Mouse (Mus musculus) heart, embryonic 10.5 days (tissue): ENCODE results near the gene 1520401A03Rik. TPM values are rescaled to one million over a fixed set of nuclear protein-coding genes. Genes with fewer than 3 reads are reported as not detected.

ENCODE experiments used
- DNase-seq: peaks from one replicate; pipeline ENCODE4 v3.0.0-alpha.2; 2017; ENCODE audit warnings: low spot score
- H3K27ac ChIP-seq: fragments of 300-500 bp; sonication (generic); 2 replicates; pipeline ENCODE4 v1.5.1; 2016; ENCODE audit warnings: mild to moderate bottlenecking
- H3K27me3 ChIP-seq: fragments of 300-500 bp; sonication (generic); 2 replicates; pipeline ENCODE4 v1.6.1; 2016; ENCODE audit warnings: mild to moderate bottlenecking; ENCODE audit not compliant: poor library complexity, insufficient read depth, severe bottlenecking
- H3K36me3 ChIP-seq: fragments of 300-500 bp; sonication (generic); 2 replicates; pipeline ENCODE4 v1.6.1; 2016; ENCODE audit warnings: mild to moderate bottlenecking, moderate library complexity
- H3K4me1 ChIP-seq: fragments of 300-500 bp; sonication (generic); 2 replicates; pipeline ENCODE4 v1.6.1; 2016; ENCODE audit warnings: mild to moderate bottlenecking
- H3K4me3 ChIP-seq: fragments of 300-500 bp; sonication (generic); 2 replicates; pipeline ENCODE4 v1.5.1; 2016; ENCODE audit warnings: mild to moderate bottlenecking, moderate library complexity
- H3K9me3 ChIP-seq: fragments of 300-500 bp; sonication (generic); 2 replicates; pipeline ENCODE4 v1.6.1; 2016; ENCODE audit warnings: mild to moderate bottlenecking, moderate library complexity
- whole genome bisulfite sequencing: fragments of 180-500 bp; shearing (Covaris S2); methylation state at CpG from one replicate; pipeline ENCODE4 v1.1.7; 2016; 5-methylcytosine and 5-hydroxymethylcytosine counted together
- polyA plus RNA-seq: library from polyadenylated mRNA; unstranded; fragments of >200 nt; fragmentation: Nextera tagmentation; extraction: Ambion mirVana; gene quantifications from 2 replicates; pipeline ENCODE4 v1.2.1, GENCODE M21; 2016

1520401A03Rik gene
- polyA plus RNA-seq, 1 experiment from 2014 or later, result not detected

DNA sequence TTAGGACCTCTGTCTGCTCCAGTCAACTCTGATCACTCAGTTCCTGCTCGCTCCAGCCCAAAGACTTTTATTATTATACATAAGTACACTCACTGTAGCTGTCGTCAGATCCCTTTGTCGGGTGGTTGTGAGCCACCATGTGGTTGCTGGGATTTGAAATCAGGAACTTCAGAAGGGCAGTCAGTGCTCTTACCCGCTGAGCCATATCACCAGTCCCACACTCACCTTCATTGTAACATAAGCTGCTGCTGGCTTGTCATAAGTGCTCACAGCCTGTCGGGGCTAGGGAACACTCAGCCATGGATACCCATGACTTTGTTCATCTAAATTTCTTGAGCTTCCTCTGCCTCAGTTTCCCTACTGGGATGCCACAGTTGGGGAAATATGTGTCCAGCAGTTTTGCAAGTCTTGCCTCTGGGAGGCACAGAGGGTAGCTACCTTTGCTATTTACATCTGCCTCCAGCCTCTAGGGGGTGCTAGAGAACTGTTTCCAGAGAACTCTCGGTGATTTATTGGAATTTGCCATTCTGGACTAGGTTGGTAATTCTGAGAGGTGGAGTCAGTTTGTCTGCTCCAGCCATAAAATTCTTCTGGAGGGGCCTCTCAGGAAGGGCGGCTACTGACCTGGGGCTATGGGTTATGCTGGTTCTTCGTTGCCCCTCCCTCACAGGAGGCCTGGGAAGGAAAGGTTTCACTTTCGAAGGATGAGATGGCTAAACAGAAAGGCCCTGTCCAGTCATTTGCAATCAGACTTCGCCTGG, 26.2 kb upstream of the 1520401A03Rik start:
- H3K27ac ChIP-seq, result no peak overlapping the region
- H3K4me1 ChIP-seq, result peaks cover 23% of the 10 kb centered on the region
- peak overlapping the region; percentile 37 for H3K4me3 ChIP-seq
- peak; percentile 74 for DNase-seq
- H3K36me3 ChIP-seq, result peaks cover 27% of the 10 kb centered on the region
- H3K27me3 ChIP-seq, result peaks cover 46% of the 10 kb centered on the region
- H3K9me3 ChIP-seq, result no peaks in the 10 kb centered on the region
- WGBS, result 37% methylated on average over 10 of the region's 10 CpGs

GRCm38 (mm10) chr17:23748026-23748425, 25.4 kb upstream of the 1520401A03Rik start:
- peaks cover 23% of the 10 kb centered on the region for H3K4me1 ChIP-seq
- H3K27me3 ChIP-seq, result peaks cover 54% of the 10 kb centered on the region
- 23% methylated on average over 6 of the region's 6 CpGs for WGBS
- no peak overlapping the region for H3K4me3 ChIP-seq
- H3K9me3 ChIP-seq, result no peaks in the 10 kb centered on the region
- peaks cover 19% of the 10 kb centered on the region for H3K36me3 ChIP-seq
- no peak for DNase-seq
- no peak overlapping the region for H3K27ac ChIP-seq

DNA sequence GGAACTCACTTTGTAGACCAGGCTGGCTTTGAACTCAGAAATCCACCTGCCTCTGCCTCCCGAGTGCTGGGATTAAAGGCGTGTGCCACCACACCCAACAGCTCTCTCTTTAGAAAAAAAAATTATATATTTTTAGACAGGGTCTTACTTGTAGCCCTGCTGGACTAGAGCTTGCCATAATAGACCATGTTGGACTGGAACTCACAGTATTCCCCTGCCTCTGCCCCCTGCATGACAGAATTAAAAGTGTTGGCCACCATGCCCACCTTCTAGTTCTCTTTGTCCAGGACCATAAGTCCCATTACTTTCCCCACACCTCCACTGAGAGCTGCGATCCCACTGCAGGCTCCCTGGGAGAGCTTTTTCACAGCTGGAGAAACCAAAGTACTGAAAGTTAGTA, 24.9 kb upstream of the 1520401A03Rik start:
- Histone ChIP-seq H3K27me3 (peaks cover 59% of the 10 kb centered on the region), H3K9me3 (no peaks in the 10 kb centered on the region), H3K4me3 (no peak overlapping the region), H3K27ac (no peak overlapping the region), H3K36me3 (peaks cover 14% of the 10 kb centered on the region), H3K4me1 (peaks cover 26% of the 10 kb centered on the region)
- no peak for DNase-seq
- 74% methylated on average over 3 of the region's 3 CpGs for WGBS

DNA sequence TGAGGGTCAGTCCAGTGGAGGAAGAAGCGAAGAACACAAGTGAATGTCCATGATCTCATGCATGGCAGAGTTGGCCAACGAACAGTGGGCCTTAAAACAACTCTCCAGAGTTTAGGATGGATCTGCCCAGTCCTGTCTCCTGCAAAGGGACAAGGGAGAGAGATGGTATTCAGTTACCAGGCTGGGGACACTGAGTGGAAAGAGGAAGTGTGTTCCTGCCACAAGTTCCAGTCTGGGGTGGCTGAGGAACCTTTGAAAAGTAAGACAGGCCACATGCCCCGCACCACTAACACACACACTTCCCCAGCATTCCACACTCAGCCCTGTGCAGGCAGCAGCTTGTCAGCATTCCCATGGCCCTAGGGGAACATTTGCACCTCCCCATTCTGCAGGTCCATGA, 24.2 kb upstream of the 1520401A03Rik start:
- H3K27me3 ChIP-seq, result peaks cover 66% of the 10 kb centered on the region
- no peaks in the 10 kb centered on the region for H3K9me3 ChIP-seq
- WGBS, result 77% methylated on average over 3 of the region's 3 CpGs
- H3K4me1 ChIP-seq, result peaks cover 32% of the 10 kb centered on the region
- H3K36me3 ChIP-seq, result peaks cover 7% of the 10 kb centered on the region
- H3K27ac ChIP-seq, result no peak overlapping the region
- no peak overlapping the region for H3K4me3 ChIP-seq
- peak; percentile 70 for DNase-seq

GRCm38 (mm10) chr17:23746311-23746710, 23.7 kb upstream of the 1520401A03Rik start:
- DNase-seq, result peak; percentile 72
- WGBS, result 2% methylated on average over 12 of the region's 12 CpGs
- peaks cover 71% of the 10 kb centered on the region for H3K27me3 ChIP-seq
- H3K27ac ChIP-seq, result no peak overlapping the region
- H3K4me1 ChIP-seq, result peaks cover 32% of the 10 kb centered on the region
- peaks cover 2% of the 10 kb centered on the region for H3K36me3 ChIP-seq
- peak overlapping the region; percentile 47 for H3K4me3 ChIP-seq
- no peaks in the 10 kb centered on the region for H3K9me3 ChIP-seq

DNA sequence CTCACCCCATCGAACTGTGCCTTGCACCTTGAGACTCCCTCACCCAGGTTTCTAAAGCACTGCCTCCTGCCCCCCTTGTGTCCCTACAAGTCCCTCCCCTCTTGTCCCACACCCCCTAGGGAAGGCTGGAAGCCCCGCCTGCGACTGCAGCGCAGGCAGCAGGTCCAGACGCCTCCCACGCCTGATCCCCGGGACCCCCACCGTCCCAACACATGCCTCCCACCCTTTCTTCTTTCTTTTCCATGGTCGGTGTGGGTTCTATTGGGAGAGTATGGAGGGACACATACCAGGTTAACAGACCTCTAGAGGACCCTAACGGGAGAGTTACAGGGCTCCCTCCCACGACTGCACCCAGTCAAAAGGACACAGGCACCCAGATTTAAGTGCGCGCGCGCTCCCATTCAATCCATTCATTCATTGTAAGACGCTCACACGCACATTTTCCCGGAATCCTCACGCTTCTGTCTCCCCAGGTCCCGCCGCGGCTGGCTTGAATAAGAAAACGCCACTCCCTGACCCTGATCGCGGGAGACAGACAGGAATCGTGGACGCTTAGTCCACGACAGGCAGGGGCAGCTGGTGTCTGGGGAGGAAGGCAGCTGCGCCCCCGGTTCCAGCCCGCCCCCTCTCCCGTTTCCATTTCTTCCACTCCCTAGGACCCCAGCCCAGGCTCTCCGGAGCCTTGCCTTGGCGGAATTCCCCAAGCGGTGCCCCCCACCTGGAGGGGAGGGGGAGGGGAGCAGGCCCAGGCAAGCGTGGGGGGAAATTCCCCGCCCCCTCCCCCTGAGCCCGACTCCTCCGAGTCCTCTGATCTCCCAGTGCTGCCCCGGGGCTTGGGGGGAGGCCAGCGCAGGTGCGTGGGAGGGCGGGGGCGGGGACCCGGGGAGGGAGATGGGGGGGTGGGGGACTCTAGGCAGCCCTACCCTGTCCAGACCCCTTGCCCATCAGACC, 23.0 kb upstream of the 1520401A03Rik start, which contains the start of gene Kremen2:
Kremen2 (minus strand) TSS at position 533 of the 951 bp plus-strand sequence.
- no peak for DNase-seq
- Histone ChIP-seq H3K9me3 (no peaks in the 10 kb centered on the region), H3K27ac (no peak within 1 kb of the TSS), H3K27me3 (peaks cover 78% of the 10 kb centered on the region), H3K36me3 (no peaks in the 10 kb centered on the region), H3K4me1 (peaks cover 36% of the 10 kb centered on the region), H3K4me3 (peak within 1 kb of the TSS; percentile 47)
- WGBS, result under 1% methylated on average over 44 of the region's 45 CpGs

- 3% methylated on average over 14 of the region's 14 CpGs for whole genome bisulfite sequencing
- H3K36me3 ChIP-seq, result no peaks in the 10 kb centered on the region
- H3K9me3 ChIP-seq, result no peaks in the 10 kb centered on the region
- peaks cover 81% of the 10 kb centered on the region for H3K27me3 ChIP-seq
- peak overlapping the region; percentile 47 for H3K4me3 ChIP-seq
- DNase-seq, result peak; percentile 75
- no peak overlapping the region for H3K27ac ChIP-seq
- H3K4me1 ChIP-seq, result peaks cover 44% of the 10 kb centered on the region
These were observed 22.1 kb upstream of the 1520401A03Rik start for GRCm38 (mm10) chr17:23744651-23745050.

- peaks cover 86% of the 10 kb centered on the region for H3K27me3 ChIP-seq
- no peak overlapping the region for H3K27ac ChIP-seq
- 0 out of 2 replicates have a peak overlapping the region, but pooled peaks have one; percentile 47 for H3K4me3 ChIP-seq
- H3K4me1 ChIP-seq, result peaks cover 50% of the 10 kb centered on the region
- no peak for DNase-seq
- H3K36me3 ChIP-seq, result no peaks in the 10 kb centered on the region
- H3K9me3 ChIP-seq, result no peaks in the 10 kb centered on the region
- WGBS, result 16% methylated on average over 8 of the region's 8 CpGs
These were observed 21.5 kb upstream of the 1520401A03Rik start for GRCm38 (mm10) chr17:23744076-23744475.

DNA sequence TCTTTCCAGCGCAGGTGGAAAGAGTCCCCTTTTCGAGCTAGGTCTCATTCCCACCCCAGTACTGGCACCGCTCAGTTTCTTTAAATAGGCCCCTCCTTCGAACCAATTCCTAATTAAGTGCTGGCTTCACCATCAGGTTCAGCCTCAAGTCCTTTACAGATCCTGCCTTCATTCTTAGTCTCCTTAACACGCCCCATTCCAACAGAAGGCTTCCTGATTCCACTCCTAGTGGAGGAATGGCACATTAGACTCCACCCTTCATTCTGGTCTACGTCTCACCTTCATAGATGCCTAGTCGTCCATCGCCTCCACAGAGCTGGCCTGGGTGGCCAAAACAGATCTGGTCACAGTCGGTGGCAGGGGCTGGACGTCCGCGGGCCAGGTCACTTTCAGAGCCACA, 20.4 kb upstream of the 1520401A03Rik start:
- 59% methylated on average over 12 of the region's 12 CpGs for WGBS
- no peak overlapping the region for H3K27ac ChIP-seq
- H3K9me3 ChIP-seq, result no peaks in the 10 kb centered on the region
- peak overlapping the region; percentile 41; the same call in 1 of the 2 replicates for H3K4me3 ChIP-seq
- H3K4me1 ChIP-seq, result peaks cover 57% of the 10 kb centered on the region
- peak; percentile 70 for DNase-seq
- H3K27me3 ChIP-seq, result peaks cover 93% of the 10 kb centered on the region
- peaks cover under 1% of the 10 kb centered on the region; the same call in 1 of the 2 replicates for H3K36me3 ChIP-seq

GRCm38 (mm10) chr17:23742210-23742793, 19.7 kb upstream of the 1520401A03Rik start:
- peak; percentile 70 for DNase-seq
- peak overlapping the region; percentile 41 for H3K4me3 ChIP-seq
- H3K4me1 ChIP-seq, result peaks cover 63% of the 10 kb centered on the region

DNA sequence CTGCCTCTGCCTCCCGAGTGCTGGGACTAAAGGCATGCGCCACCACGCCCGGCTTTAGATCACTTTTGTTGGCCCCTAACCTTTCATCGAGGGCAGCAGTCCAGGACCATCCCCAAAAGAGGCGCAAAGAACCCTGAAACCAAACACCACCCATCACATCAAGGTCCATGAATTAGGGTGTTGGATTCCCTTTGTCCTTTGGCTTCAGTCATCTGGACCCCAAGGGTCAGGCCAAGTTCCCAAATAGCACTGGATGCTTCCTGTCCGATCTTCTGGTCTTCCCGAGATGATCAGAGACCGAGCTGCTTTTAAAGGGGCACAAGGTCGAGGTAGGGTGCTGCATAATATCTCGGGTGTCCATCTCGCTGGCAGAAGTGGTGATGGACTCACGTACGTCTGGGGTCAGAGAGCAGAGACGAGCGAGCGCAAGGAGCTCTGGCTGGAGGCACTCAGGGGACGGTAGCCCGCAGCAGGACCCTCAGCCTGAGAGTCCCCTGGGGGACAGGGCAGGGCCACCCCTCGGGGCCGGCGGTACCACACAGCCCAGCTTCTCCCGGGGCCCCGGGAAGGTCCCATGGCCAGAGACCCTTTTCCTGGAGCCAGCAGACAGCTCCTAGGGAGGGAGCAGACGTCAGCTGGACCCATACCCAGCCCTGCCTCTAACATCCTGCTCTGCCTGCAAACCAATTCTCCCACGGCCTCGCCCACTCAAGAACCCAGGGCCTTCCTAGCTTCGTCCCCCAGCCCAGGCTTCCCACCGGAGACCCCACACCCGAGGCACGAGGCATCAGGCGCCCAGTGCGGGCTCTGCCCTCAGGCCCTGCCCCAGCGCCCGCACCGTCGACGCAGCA, 19.0 kb upstream of the 1520401A03Rik start:
- Histone ChIP-seq H3K4me1 (peaks cover 63% of the 10 kb centered on the region), H3K9me3 (no peaks in the 10 kb centered on the region), H3K27me3 (peaks cover 93% of the 10 kb centered on the region), H3K4me3 (peak overlapping the region; percentile 41; the same call in 1 of the 2 replicates), H3K27ac (no peak overlapping the region), H3K36me3 (peaks cover 14% of the 10 kb centered on the region)
- 47% methylated on average over 38 of the region's 38 CpGs for WGBS
- no peak for DNase-seq

More at GRCm38 (mm10) chr17:23742210-23742793, 19.7 kb upstream of the 1520401A03Rik start:
- Histone ChIP-seq H3K27ac (no peak overlapping the region), H3K27me3 (peaks cover 93% of the 10 kb centered on the region), H3K36me3 (peaks cover 7% of the 10 kb centered on the region), H3K9me3 (no peaks in the 10 kb centered on the region)
- 7% methylated on average over 44 of the region's 44 CpGs for WGBS

GRCm38 (mm10) chr17:23740598-23741021, 18.0 kb upstream of the 1520401A03Rik start, which contains the start of gene Paqr4:
Paqr4 (minus strand) TSS chr17:23740867.
- DNase-seq, result no peak
- Histone ChIP-seq H3K4me3 (peak within 1 kb of the TSS; percentile 68), H3K27ac (peak within 1 kb of the TSS; percentile 72), H3K36me3 (peaks cover 18% of the 10 kb centered on the region), H3K9me3 (no peaks in the 10 kb centered on the region), H3K27me3 (peaks cover 87% of the 10 kb centered on the region), H3K4me1 (peaks cover 54% of the 10 kb centered on the region)
- WGBS, result 4% methylated on average over 13 of the region's 13 CpGs
